Mouse (Mus musculus): ENCODE results near the gene Dhrs7c. TPM values are rescaled to one million over a fixed set of nuclear protein-coding genes. Genes with fewer than 3 reads are reported as not detected.

Gene Dhrs7c
- not detected in 2 replicates for polyA plus RNA-seq (2012; ENCODE audit: low replicate concordance)

DNA sequence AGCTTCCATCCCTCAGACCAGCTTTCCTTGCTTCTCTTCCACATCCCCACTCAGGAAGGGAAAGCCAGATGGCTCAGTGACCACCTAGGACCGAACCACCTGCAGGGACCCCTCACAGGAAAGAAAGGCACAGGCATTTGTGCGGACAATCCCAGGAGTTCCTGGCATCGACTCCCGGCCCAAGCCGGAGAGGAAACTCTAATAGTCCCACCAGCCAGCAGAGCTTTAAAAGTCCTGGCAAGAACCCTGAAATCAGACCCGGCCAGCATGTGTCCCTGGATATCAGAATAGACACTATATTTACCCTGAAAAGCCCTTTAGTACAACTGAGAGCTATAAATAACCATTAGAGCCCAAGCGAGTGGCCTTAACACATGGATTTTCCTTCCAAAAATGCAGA lies at the start of gene Dhrs7c:
Gene Dhrs7c, plus strand, starts transcription at position 257 of the 400 bp plus-strand sequence.

GRCm38 (mm10) chr11:67771053-67771452 lies 26.9 kb upstream of the Dhrs7c start, which contains the start of gene Glp2r:
Gene Glp2r, minus strand, starts transcription at chr11:67771153.

DNA sequence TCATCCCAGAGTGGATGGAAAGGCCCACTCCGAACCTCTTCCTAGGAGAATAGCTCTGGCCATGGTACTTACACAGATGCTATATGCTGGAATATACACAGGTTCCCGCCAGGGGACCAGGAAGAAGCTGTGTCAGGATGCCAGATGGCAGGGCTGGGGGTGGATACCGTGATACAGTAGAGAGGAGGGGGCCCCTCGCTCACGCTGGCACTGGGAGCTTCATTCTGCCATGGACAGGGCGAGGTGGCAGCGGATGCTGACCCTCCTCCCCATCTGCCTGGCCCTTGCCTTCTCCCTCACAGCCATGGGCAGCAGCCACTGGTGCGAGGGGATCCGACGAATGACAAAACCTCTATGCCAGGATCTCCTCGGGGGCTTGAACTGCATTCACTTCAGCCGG lies 23.6 kb upstream of the Dhrs7c start, which contains the start of gene Gsg1l2:
Gene Gsg1l2, plus strand, starts transcription at position 230 of the 400 bp plus-strand sequence.

Other genes starting within 250 kb of the Dhrs7c start
- gene Rcvrn, start 102.9 kb upstream of the Dhrs7c start, polyA plus RNA-seq (2012; ENCODE audit: low replicate concordance), result not detected in 2 replicates
- not detected in 2 replicates for gene Glp2r, start 27.0 kb upstream of the Dhrs7c start, polyA plus RNA-seq (2012; ENCODE audit: low replicate concordance)
- not detected in 2 replicates for gene Gsg1l2, start 23.6 kb upstream of the Dhrs7c start, polyA plus RNA-seq (2012; ENCODE audit: low replicate concordance)
- not detected in 2 replicates for gene Usp43, start 124.0 kb downstream of the Dhrs7c start, polyA plus RNA-seq (2012; ENCODE audit: low replicate concordance)
- gene Cfap52, start 167.5 kb downstream of the Dhrs7c start, polyA plus RNA-seq (2012; ENCODE audit: low replicate concordance), result not detected in 2 replicates
- gene Stx8, start 168.0 kb downstream of the Dhrs7c start, polyA plus RNA-seq (2012; ENCODE audit: low replicate concordance), result 0.41 and 1.8 TPM in 2 replicates

Measured in leukemia stem cell, adult 10-12 weeks (primary cell).